Comparison of ENCODE assay signal across 14 mouse cellular contexts in genomic region chr3:69323982-69324381, GRCm38 (mm10). TPM values are rescaled to one million over a fixed set of nuclear protein-coding genes. Genes with fewer than 3 reads are reported as not detected.
DNase-seq lines count a peak whose midpoint lies in the region; ATAC-seq lines count a peak whose summit lies in the region.
"Had no signal": no experiment of that assay in that cellular context is flagged by ENCODE, and none has a peak within 500 bp of the region (broad histone marks: within the 10 kb centered on the region; RNA-seq: fewer than 3 reads in every experiment).

No protein-coding gene starts in this region.

- no peaks in the 10 kb centered on the region for H3K27me3 ChIP-seq in hindbrain, embryonic 11.5 days (ENCODE audit: control insufficient read depth, insufficient read depth, low read length)
- H3K27me3 ChIP-seq: limb, embryonic 15.5 days had no signal

- 85% methylated on average over 3 of the region's 3 CpGs for WGBS in hindbrain, embryonic 11.5 days

- H3K36me3 ChIP-seq in hindbrain, embryonic 11.5 days (ENCODE audit: control insufficient read depth, insufficient read depth, low read length): no peaks in the 10 kb centered on the region
- H3K36me3 ChIP-seq: embryonic facial prominence, embryonic 13.5 days; limb, embryonic 15.5 days had no signal

- ATAC-seq in erythroblast, adult 5-6 weeks (replicated peaks; ENCODE audit: low FRiP score, poor library complexity, severe bottlenecking): peak; percentile 77
- no peak for ATAC-seq in hindbrain, embryonic 11.5 days (ENCODE audit: low FRiP score)

- DNase-seq in cerebellum, adult 11-12 months: peak; percentile 71
- no peak for DNase-seq in cerebellum, adult 8-10 months
- peak; percentile 22 to 39 for DNase-seq in spleen, postnatal 36 days (ENCODE audit: low spot score in 2 of 2)
- DNase-seq in spleen, postnatal 4 days (ENCODE audit: low spot score in 2 of 2): no peak
- DNase-seq in hindbrain, embryonic 11.5 days (ENCODE audit: low spot score): no peak
- no peak for DNase-seq in c-Kit-positive CD71-positive TER-119-positive erythroid progenitor cells, embryonic 14.5 days (ENCODE audit: low spot score)
- DNase-seq in lung, postnatal 14 days: no peak
- DNase-seq: B cell, adult 2 months; kidney, adult 2 months; layer of hippocampus, adult 9-11 months had no signal

- H3K9ac ChIP-seq in hindbrain, embryonic 11.5 days (ENCODE audit: low read depth, low read length): no peak overlapping the region
- H3K9ac ChIP-seq: embryonic facial prominence, embryonic 13.5 days; limb, embryonic 15.5 days had no signal

- H3K4me3 ChIP-seq in hindbrain, embryonic 11.5 days (ENCODE audit: low read depth, low read length): no peak overlapping the region
- H3K4me3 ChIP-seq: embryonic facial prominence, embryonic 13.5 days; limb, embryonic 15.5 days had no signal

- H3K4me1 ChIP-seq in hindbrain, embryonic 11.5 days (replicated peaks; ENCODE audit: control insufficient read depth, insufficient read depth, low read length): peaks cover 1% of the 10 kb centered on the region; the same call in 1 of the 2 replicates

- H3K9me3 ChIP-seq in hindbrain, embryonic 11.5 days (ENCODE audit: control insufficient read depth, low read length): no peaks in the 10 kb centered on the region
- H3K9me3 ChIP-seq: embryonic facial prominence, embryonic 13.5 days; limb, embryonic 15.5 days had no signal

- no peak overlapping the region for H3K27ac ChIP-seq in hindbrain, embryonic 11.5 days (ENCODE audit: low read depth, low read length)
- H3K27ac ChIP-seq: embryonic facial prominence, embryonic 13.5 days; limb, embryonic 15.5 days had no signal

- H3K4me2 ChIP-seq in hindbrain, embryonic 11.5 days (replicated peaks; ENCODE audit: low read depth, low read length): no peak overlapping the region
- H3K4me2 ChIP-seq: embryonic facial prominence, embryonic 13.5 days; limb, embryonic 15.5 days; midbrain, embryonic 11.5 days had no signal

RNA-seq across cellular contexts. Expression of gene Ppm1l, which starts 7.3 kb away (rescaled TPM):
- total RNA-seq in erythroblast, adult 5-6 weeks (2015; ENCODE audit: low replicate concordance): 4.8 and 11.5 TPM in 2 replicates
- total RNA-seq in erythroblast, adult 5-6 weeks (2017; ENCODE audit: low replicate concordance): 12.9 and 17.1 TPM in 2 replicates
- 17.1 and 17.2 TPM in 2 replicates for polyA plus RNA-seq in hindbrain, embryonic 11.5 days (2014; fragmentation: Nextera tagmentation; extraction: Ambion mirVana)

Comparison
In these comparisons a context has a peak if more than half of its experiments do, and no peak if none do; other contexts are left out.
1. DNase-seq: peak in cerebellum, adult 11-12 months (single experiment) and spleen, postnatal 36 days (2 of 2); none in cerebellum, adult 8-10 months (single experiment), spleen, postnatal 4 days (0 of 2), hindbrain, embryonic 11.5 days (single experiment), c-Kit-positive CD71-positive TER-119-positive erythroid progenitor cells, embryonic 14.5 days (single experiment) and lung, postnatal 14 days (single experiment).